Mouse (Mus musculus) kidney, adult 8-10 months (tissue): ENCODE data around the gene Gldc.
"Not testable (repeated sequence)": the region's sequence is repeated elsewhere in the genome, so short reads cannot be mapped to it uniquely, and the experiment has no call there.

Source experiments
- DNase-seq, 2 experiments: peaks; one replicate each; pipeline ENCODE4 v3.0.0; 2022

Gene Gldc

GRCm38 (mm10) chr19:30174919-30175571 lies at the start of gene Gldc:
Gldc (minus strand) TSS chr19:30175429.
- peak; percentile 75 to 80 for DNase-seq

- not testable (repeated sequence) for DNase-seq
These were observed 47.4 kb upstream of the Gldc start for GRCm38 (mm10) chr19:30222593-30222992.

GRCm38 (mm10) chr19:30217335-30217734 lies 42.1 kb upstream of the Gldc start:
- peak; percentile 22 to 77 for DNase-seq

DNA sequence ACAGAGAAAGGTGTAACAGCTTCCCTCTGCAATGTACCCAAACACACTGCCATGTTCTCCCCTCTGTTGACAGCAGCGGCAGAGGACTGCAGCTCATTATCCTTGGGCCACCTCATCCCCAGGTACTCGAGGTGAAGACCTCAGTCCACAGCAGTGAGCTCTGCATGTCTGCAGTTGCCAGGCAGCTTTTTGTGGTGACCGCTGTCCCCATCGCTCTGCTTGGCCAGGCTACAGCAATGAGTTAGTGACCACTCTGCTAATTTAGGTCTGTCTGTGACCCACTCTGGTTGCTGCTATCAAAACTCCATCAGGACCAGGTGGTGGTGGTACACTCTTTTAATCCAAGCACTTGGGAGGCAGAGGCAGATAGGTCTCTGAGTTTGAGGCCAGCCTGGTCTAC lies 41.0 kb upstream of the Gldc start:
- no peak for DNase-seq

- DNase-seq: not testable (repeated sequence)
These were observed 40.5 kb upstream of the Gldc start for GRCm38 (mm10) chr19:30215736-30216135.

DNA sequence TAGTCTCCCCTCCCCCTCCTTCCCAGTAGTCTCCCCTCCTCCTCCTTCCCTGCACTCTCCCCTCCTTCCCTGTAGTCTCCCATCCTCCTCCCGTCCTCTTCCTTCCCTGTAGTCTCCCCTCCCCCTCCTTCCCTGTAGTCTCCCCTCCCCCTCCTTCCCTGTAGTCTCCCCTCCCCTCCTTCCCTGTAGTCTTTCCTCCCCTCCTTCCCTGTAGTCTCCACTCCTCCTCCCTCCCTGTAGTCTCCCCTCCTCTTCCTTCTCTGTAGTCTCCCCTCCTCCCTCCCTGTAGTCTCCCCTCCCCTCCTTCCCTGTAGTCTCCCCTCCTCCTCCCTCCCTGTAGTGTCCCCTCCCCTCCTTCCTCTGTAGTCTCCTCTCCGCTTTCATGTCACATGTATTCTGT lies 38.8 kb upstream of the Gldc start:
- no peak for DNase-seq

DNA sequence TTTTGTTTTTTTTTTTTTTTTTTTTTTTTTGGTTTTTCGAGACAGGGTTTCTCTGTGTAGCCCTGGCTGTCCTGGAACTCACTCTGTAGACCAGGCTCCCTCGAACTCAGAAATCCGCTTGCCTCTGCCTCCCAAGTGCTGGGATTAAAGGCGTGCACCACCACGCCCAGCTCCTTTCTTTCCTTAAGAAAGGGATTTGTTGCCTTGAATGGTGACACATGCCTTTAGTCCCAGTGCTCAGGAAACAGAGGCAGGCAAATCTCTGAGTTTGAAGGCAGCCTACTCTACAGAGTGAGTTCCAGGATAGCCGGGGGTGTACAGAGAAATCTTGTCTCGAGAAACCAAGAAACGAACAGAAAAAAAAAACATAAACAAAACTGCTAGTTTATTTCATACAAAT lies 33.8 kb upstream of the Gldc start:
- not testable (repeated sequence) for DNase-seq

DNA sequence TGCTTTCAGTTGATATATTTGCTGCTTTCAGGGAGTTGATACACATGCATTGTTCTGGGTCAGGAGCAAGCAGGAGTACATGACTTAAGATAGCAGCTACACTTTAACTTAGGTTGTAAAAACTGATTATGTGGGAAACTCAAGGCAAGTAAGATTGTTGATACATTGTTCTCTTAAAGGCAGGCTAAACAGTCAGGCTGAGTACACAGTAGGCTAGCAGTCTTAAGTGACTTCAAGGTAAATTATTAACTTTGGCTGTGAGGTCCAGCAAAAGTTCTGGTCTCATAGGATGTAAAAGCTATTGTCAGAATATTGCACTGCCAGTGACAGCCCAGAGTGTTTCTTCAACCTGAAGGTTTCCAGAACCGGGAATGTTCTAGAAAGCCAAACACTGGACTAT lies 31.8 kb upstream of the Gldc start:
- DNase-seq: no peak

DNA sequence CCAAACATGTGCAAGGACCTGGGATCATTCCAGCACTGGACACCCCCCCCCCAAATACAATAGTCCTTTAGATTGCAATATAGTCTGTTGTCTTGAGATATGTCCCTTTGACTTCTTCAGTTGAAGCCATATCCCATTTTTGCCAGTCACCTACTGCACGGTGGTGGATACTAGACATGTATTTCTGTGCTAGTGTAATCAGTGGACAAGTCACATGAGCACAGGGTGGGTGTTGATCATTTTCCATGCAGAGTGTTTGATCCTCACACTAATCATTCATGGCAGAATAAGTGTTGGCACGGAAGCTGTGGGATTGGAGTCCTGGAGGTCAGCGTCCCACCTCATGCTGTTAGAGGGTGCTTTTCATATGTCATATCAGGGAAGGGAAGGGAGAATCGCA lies 30.6 kb upstream of the Gldc start:
- no peak for DNase-seq

DNA sequence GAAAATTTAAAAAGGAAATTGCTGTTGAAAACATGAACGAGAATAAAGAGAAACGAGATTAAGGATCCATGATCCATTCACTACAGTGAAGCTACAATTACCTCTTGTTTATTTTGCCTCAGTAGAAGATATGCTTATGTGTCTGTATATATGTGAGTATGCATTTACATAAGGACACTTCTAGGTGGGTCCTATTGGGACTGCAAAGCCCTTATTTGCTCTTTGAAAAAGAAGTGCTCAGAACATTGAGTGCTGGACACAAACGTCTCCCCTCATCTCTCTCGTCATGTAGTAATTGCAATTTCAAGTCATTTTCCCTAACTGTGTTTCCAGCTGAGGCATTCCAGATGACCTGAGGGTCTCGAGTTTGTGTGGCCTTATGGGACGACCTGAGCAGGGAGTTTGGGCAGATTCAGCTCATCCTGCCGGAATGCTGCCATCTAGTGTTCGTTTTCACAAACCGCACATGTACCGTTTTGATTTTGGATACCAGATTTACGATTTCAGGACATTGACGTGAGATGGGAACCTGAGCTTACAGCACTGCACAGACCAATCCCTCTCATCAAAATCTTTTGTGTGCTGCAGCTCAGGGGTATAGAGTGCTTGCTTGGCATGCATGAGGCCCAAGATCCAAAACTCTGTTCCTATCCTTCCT lies 30.1 kb upstream of the Gldc start:
- DNase-seq: peak in 1 of 2 experiments; percentile 19

DNA sequence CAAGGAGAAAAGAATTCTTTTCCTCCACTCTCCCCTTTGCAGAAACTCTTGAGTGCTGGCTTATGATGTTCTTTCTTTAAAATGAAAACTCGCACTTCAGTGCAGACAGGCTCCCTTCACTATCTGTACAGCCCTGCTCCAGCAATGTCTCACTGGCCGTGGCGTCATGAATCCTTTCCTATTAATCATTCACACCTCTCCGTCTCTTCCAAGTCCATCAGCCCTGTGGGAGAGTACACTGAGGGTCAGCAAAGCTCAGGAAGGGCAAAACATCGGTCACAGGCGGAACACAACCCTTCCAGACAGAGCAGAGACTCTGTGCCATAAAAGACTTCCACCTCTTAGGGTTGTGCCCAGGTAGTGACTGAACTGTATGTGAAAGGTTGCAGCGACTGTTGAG lies 26.9 kb upstream of the Gldc start:
- peak; percentile 72 to 80 for DNase-seq

- no peak for DNase-seq
These were observed 19.8 kb upstream of the Gldc start for GRCm38 (mm10) chr19:30194999-30195398.

GRCm38 (mm10) chr19:30187232-30187631 lies 12.0 kb upstream of the Gldc start:
- DNase-seq: no peak

DNA sequence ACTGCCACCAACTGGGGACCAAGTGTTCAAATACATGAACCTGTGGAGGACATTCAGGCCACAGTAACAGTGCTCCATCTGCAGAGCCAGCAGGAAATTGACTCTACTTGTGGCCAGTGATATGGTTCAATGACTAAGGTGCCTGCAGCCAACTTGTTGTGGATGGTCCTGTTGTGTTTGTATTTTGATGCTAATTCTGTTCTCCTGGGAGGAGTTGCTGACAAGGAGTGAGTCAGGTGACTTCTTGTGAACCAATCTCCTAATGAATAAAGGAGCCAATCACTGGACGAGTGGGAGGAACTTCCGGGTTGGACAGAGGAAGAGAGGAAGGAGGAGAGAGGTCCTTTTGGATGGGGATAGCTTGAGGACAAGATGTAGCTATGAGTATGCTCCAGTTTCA lies 10.3 kb upstream of the Gldc start:
- DNase-seq: no peak

DNA sequence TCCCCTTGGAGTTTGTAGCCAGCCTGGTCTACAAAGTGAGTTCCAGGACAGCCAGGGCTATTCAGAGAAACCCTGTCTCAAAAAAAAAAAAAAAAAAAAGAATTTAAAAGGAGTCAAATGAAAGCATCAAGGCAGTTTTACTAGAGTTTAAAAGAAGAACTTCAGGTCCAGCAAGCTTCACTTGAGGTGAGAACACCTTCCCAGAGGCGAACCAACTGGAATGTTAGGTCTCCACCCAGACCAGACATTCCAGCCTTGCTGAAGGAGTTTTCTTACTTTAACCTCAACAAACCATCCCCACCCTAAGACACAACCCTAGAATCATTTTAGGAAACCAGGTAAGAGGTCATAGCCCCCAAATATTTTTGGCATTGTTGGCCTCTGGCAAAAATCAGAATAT lies 4.8 kb upstream of the Gldc start:
- DNase-seq: no peak

DNA sequence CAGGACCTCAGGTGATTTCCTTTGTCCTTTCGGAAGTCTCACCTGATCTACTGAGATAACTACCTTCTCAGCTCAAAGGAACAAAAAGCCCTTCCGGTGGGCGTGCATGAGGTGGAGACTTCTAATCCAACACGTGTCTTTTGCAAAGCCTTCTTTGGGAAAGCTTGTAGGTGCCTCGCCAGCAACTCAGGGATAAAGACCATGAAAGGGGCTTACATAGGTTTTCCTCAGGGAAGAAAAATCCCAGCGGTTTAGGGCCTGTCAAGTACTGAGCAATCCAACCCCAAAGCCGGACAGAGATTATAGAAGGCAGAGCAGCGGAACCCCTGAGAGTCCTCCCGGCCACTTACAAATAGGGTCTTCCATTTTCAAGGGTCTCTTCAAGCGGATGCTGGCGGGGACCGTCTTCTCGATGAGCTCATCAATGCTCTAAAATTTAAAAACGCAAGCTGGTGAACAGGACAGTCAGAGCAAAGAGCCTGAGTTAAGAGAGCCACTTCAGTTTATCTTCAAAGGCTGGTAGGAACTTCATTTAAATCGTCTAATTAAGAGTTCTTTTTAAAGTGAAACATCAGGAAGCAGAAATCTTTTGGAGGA lies 1.1 kb downstream of the Gldc start:
- no peak for DNase-seq

DNA sequence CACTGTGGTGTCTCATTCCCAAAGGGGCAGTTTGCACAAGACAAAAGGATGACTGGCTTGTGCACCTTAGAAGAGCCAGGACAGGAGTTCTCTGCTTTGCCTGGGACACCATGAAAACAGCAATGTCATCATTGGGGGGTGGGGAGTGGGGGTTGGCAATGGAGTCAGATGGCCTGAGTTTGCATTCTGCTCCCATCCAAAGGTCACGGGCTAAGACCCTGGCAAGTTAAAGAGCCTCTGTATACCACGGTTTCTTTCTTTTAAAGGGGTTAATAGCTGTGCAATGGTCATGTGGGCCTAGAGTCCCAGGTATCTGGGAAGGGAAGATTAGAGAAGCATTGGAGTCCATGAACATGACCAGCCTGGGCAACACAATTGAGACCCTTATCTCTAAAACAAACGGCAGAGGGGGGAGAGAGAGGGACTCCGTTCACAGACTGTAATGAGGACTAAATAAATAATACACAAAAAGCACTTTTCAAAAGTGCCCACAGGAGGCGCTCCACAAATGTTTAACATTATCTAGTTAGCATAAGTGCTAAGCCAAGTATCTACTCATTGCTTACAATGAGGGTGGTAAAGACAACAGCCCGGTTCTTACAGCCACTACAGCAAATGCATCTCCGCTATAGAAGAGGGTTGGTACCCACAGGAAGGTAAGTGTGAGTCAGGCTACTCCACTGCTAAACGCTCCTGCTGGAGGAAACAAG lies 3.7 kb downstream of the Gldc start:
- DNase-seq: peak in 1 of 2 experiments; percentile 23

DNA sequence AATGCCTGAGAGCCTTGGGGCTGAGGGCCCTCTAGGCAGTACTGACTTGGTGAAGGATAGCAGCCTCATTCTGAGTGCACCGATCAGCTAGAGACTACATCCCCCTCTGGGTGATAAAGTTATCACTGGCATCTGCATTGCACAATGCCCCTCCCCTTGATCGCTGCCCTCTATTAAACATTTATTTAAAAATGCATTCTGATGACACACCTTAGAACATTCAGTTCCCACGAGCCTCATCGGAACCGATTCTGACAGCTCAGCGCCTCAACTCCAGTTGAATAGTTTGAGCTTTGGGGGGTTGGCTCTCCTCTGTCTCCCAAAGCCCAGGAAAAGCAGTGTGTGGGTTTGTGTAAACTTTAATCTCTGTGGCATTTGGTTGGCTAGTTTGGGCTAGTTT lies 4.9 kb downstream of the Gldc start:
- peak; percentile 53 to 69 for DNase-seq

- peak; percentile 79 to 86 for DNase-seq
These were observed 8.3 kb downstream of the Gldc start for GRCm38 (mm10) chr19:30166801-30167505.

DNA sequence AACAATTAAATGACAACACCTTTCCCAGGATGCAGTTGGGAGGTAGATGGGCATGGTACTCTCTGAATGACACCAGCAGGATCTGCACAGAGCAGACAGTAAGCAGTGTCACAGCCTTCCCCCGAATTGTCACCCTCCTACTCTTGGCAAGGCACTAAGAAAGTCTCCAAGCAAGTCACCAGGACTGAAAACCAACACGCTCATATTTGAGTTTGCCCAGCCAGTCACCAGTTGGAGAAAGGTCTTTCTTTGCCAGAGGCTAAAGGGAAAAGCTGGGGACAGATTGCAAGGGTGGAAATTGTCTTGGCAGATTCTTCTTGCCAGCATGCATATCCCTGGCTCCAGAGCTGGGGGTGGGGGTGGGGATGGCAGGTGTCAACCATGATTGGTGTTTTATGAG lies 11.0 kb downstream of the Gldc start:
- DNase-seq: no peak

GRCm38 (mm10) chr19:30162808-30163207 lies 12.4 kb downstream of the Gldc start:
- DNase-seq: peak; percentile 66 to 88

- peak; percentile 26 to 49 for DNase-seq
These were observed 15.2 kb downstream of the Gldc start for GRCm38 (mm10) chr19:30160021-30160420.

- no peak for DNase-seq
These were observed 17.0 kb downstream of the Gldc start for GRCm38 (mm10) chr19:30158189-30158588.
